Mouse (Mus musculus) lung, adult 2 months (tissue): ENCODE measurements around the gene Adad1.

Experiments used
- CTCF ChIP-seq: fragments of 200-500 bp; IDR thresholded peaks from 2 replicates; pipeline ENCODE4 v1.5.1; 2011; ENCODE audit warnings: mild to moderate bottlenecking, low read length, control low read depth; ENCODE audit not compliant: insufficient read depth
- POLR2A ChIP-seq: fragments of 200-500 bp; IDR thresholded peaks from 2 replicates; pipeline ENCODE4 v1.6.1; 2011; ENCODE audit warnings: low read depth, mild to moderate bottlenecking, control low read depth, low read length, borderline replicate concordance; ENCODE audit errors: extremely low read depth

- TF ChIP-seq CTCF (no peak), POLR2A (no peak)
Measured at GRCm38 (mm10) chr3:37126162-37126561, 62.8 kb downstream of the Adad1 start.
